Mouse (Mus musculus) bone marrow macrophage, adult 2 months (primary cell): Measurements from ENCODE around the gene Isg20.

ENCODE experiments used
- CTCF ChIP-seq: IDR thresholded peaks from 2 replicates; pipeline ENCODE4 v1.5.1; 2012; ENCODE audit warnings: low read depth, mild to moderate bottlenecking, low read length, moderate library complexity
- POLR2A ChIP-seq: IDR thresholded peaks from 2 replicates; pipeline ENCODE4 v1.6.1; 2012; ENCODE audit warnings: mild to moderate bottlenecking, low read depth, low read length, borderline replicate concordance

- no peak for TF ChIP-seq CTCF
- TF ChIP-seq POLR2A = no peak
These were observed 673 bp downstream of the Isg20 start for GRCm38 (mm10) chr7:78913649-78914544.
